Mouse (Mus musculus) cerebellum, adult 2 months (tissue): ENCODE results near the gene Coq10a. TPM values are rescaled to one million over a fixed set of nuclear protein-coding genes. Genes with fewer than 3 reads are reported as not detected.
A peak's percentile ranks its signal among the peaks of the same experiment; 100 is the strongest.

Source experiments
- DNase-seq, 2 experiments: peaks; one replicate each; pipeline ENCODE4 v3.0.0; 2021
- H3K27ac ChIP-seq: fragments of 200-500 bp; 2 replicates; pipeline ENCODE4 v1.5.1; 2012; ENCODE audit warnings: low read length, control low read depth, inconsistent platforms; ENCODE audit not compliant: insufficient read depth
- H3K27me3 ChIP-seq: fragments of 200-500 bp; 2 replicates; pipeline ENCODE4 v1.6.1; 2012; ENCODE audit warnings: inconsistent platforms, mild to moderate bottlenecking, low read length, moderate library complexity; ENCODE audit not compliant: control insufficient read depth, insufficient read depth
- H3K4me1 ChIP-seq: fragments of 200-500 bp; 2 replicates; pipeline ENCODE4 v1.6.1; 2011; ENCODE audit warnings: low read length; ENCODE audit not compliant: control insufficient read depth, insufficient read depth
- H3K4me3 ChIP-seq: fragments of 200-500 bp; replicated peaks from 2 replicates; pipeline ENCODE3; 2011; ENCODE audit warnings: mild to moderate bottlenecking, low read depth, low read length, control low read depth; ENCODE audit not compliant: insufficient read depth
- CTCF ChIP-seq: fragments of 200-500 bp; IDR thresholded peaks from 2 replicates; pipeline ENCODE4 v1.5.1; 2011; ENCODE audit warnings: low read depth, mild to moderate bottlenecking, control low read depth, low read length, moderate library complexity, borderline replicate concordance; ENCODE audit not compliant: insufficient read depth
- POLR2A ChIP-seq: fragments of 200-500 bp; IDR thresholded peaks from 2 replicates; pipeline ENCODE4 v1.6.1; 2011; ENCODE audit warnings: low read length, control low read depth, borderline replicate concordance; ENCODE audit not compliant: insufficient read depth
- WGBS: fragments of 180-500 bp; shearing (Covaris S2); methylation state at CpG from one replicate; pipeline ENCODE4 v1.1.7; 2018; 5-methylcytosine and 5-hydroxymethylcytosine counted together
- polyA plus RNA-seq: library from polyadenylated mRNA; depleted of rRNA; stranded (reverse); fragments of >200 nt; gene quantifications from 2 replicates; pipeline ENCODE4 v1.2.3, GENCODE M21; 2012

The Coq10a gene
- polyA plus RNA-seq, 1 experiment: 115 TPM

- H3K27ac ChIP-seq: no peak overlapping the region
- 4% methylated on average over 36 of the region's 36 CpGs for WGBS
- TF ChIP-seq CTCF (peak; percentile 57), POLR2A (peak; percentile 53; the same call in 1 of the 2 replicates)
- H3K4me3 ChIP-seq: peak overlapping the region; percentile 81
- peak; percentile 97 to 98 for DNase-seq
- H3K4me1 ChIP-seq: peaks cover 10% of the 10 kb centered on the region
- no peaks in the 10 kb centered on the region for H3K27me3 ChIP-seq
Observed at GRCm38 (mm10) chr10:128409692-128410559, 41.1 kb upstream of the Coq10a start.

DNA sequence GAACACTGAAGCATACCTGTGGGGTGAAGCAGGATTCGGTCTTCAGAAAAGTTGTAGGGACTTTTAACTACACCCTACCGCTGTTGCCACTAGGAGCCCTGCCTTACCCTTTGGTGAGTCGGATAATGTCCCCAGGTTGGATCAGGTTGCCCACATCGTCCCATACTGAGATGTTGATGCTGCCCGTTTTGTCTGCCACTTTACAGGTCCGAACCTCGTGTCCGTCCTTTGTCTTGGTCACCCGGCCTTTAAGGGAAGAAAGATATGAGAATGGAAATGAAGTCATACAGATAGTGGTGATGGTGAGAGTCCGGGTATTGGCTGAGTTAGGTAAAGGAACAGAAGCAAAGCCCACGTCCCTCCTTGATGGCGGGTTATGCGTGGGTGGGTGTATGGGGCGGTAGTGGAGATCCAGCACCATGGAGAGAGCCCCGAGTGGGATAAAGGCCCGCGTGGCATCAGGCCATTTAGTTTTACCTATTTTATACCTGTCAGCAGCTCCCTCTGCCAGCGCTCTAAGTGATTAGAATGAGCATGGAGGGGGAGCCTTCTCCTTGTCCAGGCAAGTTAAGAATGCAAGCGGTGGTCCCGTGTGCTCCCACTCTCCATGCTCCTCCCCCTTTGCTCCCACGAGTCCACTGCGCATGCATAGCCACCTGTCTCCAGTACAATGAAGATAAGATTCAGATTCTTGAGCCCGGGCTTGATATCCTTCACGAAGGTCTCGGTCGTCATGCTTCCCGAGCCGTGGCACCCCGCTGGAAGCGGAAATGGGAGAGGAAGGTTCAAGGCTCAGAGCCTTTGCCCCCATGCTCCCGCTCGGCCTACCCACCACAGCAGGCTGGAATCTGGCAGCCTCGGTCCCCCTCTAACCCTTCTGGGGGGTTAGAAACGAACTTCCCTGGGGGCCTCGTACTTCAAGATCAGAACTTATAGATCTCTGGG lies 40.1 kb upstream of the Coq10a start:
- H3K4me1 ChIP-seq: peaks cover 16% of the 10 kb centered on the region
- 9% methylated on average over 35 of the region's 35 CpGs for WGBS
- TF ChIP-seq POLR2A: no peak
- TF ChIP-seq CTCF: no peak

GRCm38 (mm10) chr10:128403931-128404330 lies 35.1 kb upstream of the Coq10a start:
- Histone ChIP-seq H3K27ac (peak overlapping the region; percentile 16), H3K27me3 (no peaks in the 10 kb centered on the region), H3K4me1 (peaks cover 19% of the 10 kb centered on the region), H3K4me3 (no peak overlapping the region)
- peak; percentile 81 to 85 for DNase-seq
- TF ChIP-seq CTCF (no peak), POLR2A (no peak)
- 7% methylated on average over 7 of the region's 7 CpGs for WGBS

More for the DNA sequence above, 40.1 kb upstream of the Coq10a start:
- peak overlapping the region; percentile 17 for H3K27ac ChIP-seq
- peak in 1 of 2 experiments; percentile 52 for DNase-seq
- H3K27me3 ChIP-seq: no peaks in the 10 kb centered on the region
- H3K4me3 ChIP-seq: peak overlapping the region; percentile 67

- no peaks in the 10 kb centered on the region for H3K27me3 ChIP-seq
- 79% methylated on average over 9 of the region's 9 CpGs for WGBS
- H3K27ac ChIP-seq: no peak overlapping the region
- H3K4me3 ChIP-seq: no peak overlapping the region
- TF ChIP-seq POLR2A (no peak), CTCF (no peak)
- H3K4me1 ChIP-seq: peaks cover 25% of the 10 kb centered on the region
- no peak for DNase-seq
Observed at GRCm38 (mm10) chr10:128401638-128402037, 32.8 kb upstream of the Coq10a start.

DNA sequence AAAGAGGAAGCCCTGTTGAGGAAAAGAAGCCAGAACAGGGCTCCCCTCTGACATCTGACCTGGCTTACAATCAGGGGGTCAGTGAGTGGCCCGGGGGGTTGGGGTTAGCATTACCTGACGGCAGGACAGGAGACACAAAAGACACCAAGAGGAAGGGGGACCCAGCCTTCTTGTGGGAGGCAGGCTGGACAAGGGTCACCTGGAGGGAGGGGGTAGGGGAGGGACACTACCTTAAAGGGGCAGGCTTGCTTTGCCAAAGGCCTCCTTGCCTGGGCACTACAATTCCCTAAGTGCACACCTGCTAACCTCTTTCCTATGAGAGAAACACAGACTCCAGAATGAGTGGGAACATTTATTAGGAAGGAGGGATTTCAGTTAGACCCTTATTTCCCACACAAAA lies 32.3 kb upstream of the Coq10a start, which contains the start of gene Slc39a5:
Gene Slc39a5, minus strand, starts transcription at position 174 of the 400 bp plus-strand sequence.
- no peak within 1 kb of the TSS for H3K27ac ChIP-seq
- no peaks in the 10 kb centered on the region for H3K27me3 ChIP-seq
- H3K4me1 ChIP-seq: peaks cover 25% of the 10 kb centered on the region
- no peak within 1 kb of the TSS for H3K4me3 ChIP-seq
- no peak for DNase-seq
- no peak for TF ChIP-seq CTCF
- no peak for TF ChIP-seq POLR2A
- 26% methylated on average over 2 of the region's 2 CpGs for WGBS

DNA sequence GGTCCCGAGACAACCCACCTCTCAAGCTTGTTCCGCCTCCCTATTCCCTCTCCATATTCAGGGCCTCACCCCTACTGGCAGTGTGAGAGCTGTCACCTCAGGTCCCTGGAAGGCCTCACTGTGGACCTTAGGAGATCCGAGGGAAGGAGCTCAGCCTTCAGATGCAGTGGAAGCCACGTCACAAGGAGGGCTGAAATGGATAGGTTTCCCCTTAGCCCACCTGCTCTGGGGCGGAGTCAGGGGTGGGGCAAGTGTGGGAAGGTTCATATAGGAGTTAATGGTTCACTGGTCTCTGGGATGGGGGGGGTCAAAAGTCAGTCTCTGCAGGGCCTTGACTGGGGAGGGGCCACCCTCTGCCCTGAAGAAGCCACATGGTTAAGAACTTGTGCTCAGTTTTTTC lies 31.5 kb upstream of the Coq10a start:
- Histone ChIP-seq H3K27ac (no peak overlapping the region), H3K27me3 (no peaks in the 10 kb centered on the region), H3K4me1 (peaks cover 25% of the 10 kb centered on the region), H3K4me3 (no peak overlapping the region)
- 59% methylated on average over 5 of the region's 5 CpGs for WGBS
- no peak for DNase-seq
- no peak for TF ChIP-seq POLR2A
- no peak for TF ChIP-seq CTCF

GRCm38 (mm10) chr10:128397466-128397865 lies 28.7 kb upstream of the Coq10a start:
- H3K4me3 ChIP-seq: no peak overlapping the region
- 16% methylated on average over 7 of the region's 7 CpGs for WGBS

More at GRCm38 (mm10) chr10:128397466-128397865, 28.7 kb upstream of the Coq10a start:
- DNase-seq: peak; percentile 60 to 76
- H3K27me3 ChIP-seq: no peaks in the 10 kb centered on the region
- peaks cover 14% of the 10 kb centered on the region for H3K4me1 ChIP-seq
- TF ChIP-seq POLR2A (no peak), CTCF (no peak)
- H3K27ac ChIP-seq: no peak overlapping the region
